Mouse (Mus musculus): ENCODE results near the gene Anks3.

GRCm38 (mm10) chr16:4892171-4892570, 71.8 kb downstream of the Anks3 start:
- TF ChIP-seq TAL1 (IDR thresholded peaks at IDR 0.05; ENCODE audit: low read length) (no peak), SMC3 (IDR thresholded peaks at IDR 0.05; ENCODE audit: low read depth, low read length) (no peak), RAD21 (IDR thresholded peaks at IDR 0.05; ENCODE audit: low read depth, low read length) (no peak), EP300 (IDR thresholded peaks at IDR 0.05; ENCODE audit: low read depth in 1 of 2, low read length in 2 of 2) (no peak), TCF12 (IDR thresholded peaks at IDR 0.05; ENCODE audit: low read depth, low read length) (no peak), BHLHE40 (IDR thresholded peaks at IDR 0.05; ENCODE audit: borderline replicate concordance, low read depth, low read length) (no peak), CTCF (IDR thresholded peaks at IDR 0.05 in 2 of 3, conservative IDR thresholded peaks at IDR 0.05 in 1 of 3; ENCODE audit: control insufficient read depth in 1 of 3, insufficient read depth in 1 of 3, low read depth in 2 of 3, low read length in 3 of 3, poor library complexity in 1 of 3, severe bottlenecking in 1 of 3) (no peak), UBTF (IDR thresholded peaks at IDR 0.05; ENCODE audit: borderline replicate concordance, insufficient read depth, low read depth, low read length) (no peak), POLR2AphosphoS5 (IDR thresholded peaks at IDR 0.05; ENCODE audit: borderline replicate concordance, low read depth, low read length) (no peak)
